Mouse (Mus musculus): ENCODE measurements at regions not wholly inside any gene's neighbourhood (a gene's known extent, or its start where the extent isn't known, plus 50 kb on each side); places are given as distances from the start of the nearest gene placed in this dataset.

DNA sequence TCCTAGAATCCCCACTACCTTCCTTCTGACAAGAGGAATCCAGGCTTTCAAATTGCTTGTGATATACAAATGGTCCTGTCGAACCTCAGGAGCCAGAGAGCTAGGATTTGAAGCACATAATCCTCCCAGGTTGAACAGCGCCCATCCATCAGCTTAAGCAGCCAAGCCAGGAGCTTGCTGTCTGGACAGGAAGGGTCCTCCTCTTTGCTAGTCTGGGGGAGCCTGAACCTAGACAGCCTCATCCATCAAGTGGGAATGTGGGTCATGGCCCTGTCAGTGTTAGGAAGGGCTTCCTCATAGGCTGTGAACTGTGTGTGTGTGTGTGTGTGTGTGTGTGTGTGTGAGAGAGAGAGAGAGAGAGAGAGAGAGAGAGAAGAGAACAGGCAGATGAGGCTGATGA is 345.8 kb downstream of the Tcerg1l start:
- TF ChIP-seq EP300 (IDR thresholded peaks at IDR 0.05; ENCODE audit: insufficient read depth, low read depth, low read length) (no peak), CTCF (IDR thresholded peaks at IDR 0.05) (no peak), POLR2A (IDR thresholded peaks at IDR 0.05; ENCODE audit: insufficient read depth, low read depth, low read length) (no peak)
- Histone ChIP-seq H3K4me3 (no peak overlapping the region), H3K27ac (no peak overlapping the region), H3K4me1 (ENCODE audit: control insufficient read depth, insufficient read depth, low read length) (no peaks in the 10 kb centered on the region), H3K79me2 (replicated peaks; ENCODE audit: control insufficient read depth, insufficient read depth, low read length) (no peaks in the 10 kb centered on the region), H3K36me3 (ENCODE audit: control insufficient read depth, insufficient read depth, low read length) (no peaks in the 10 kb centered on the region), H3K27me3 (ENCODE audit: control insufficient read depth, insufficient read depth, low read length) (no peaks in the 10 kb centered on the region), H3K9ac (ENCODE audit: low read depth, low read length) (no peak overlapping the region)
- 54% methylated on average over 2 of the region's 2 CpGs for WGBS
- DNase-seq = no peak
- intact Hi-C loops (cut with DNase I) = no loop called here

DNA sequence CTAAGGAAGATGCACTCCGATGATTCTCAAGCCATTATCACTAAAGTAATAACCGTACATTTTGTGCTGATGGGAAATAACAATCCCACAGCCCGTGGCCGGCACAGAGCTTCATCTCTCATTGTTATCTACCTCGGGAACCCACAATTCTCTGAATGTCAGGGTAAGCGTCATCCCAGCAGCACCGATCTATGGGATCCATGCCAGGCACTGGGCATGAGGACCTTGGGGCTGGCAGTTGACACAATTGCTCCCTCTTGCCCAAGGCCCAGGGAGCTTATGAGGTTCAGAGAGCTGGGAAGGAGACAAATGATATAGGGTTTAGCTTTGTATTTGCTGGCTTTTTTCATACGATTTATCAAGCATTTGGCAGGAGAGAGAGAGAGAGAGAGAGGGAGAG is 342.8 kb downstream of the Tcerg1l start:
- Histone ChIP-seq H3K36me3 (ENCODE audit: control insufficient read depth, insufficient read depth, low read length) (no peaks in the 10 kb centered on the region), H3K79me2 (replicated peaks; ENCODE audit: control insufficient read depth, insufficient read depth, low read length) (no peaks in the 10 kb centered on the region), H3K4me1 (ENCODE audit: control insufficient read depth, insufficient read depth, low read length) (no peaks in the 10 kb centered on the region), H3K4me3 (no peak overlapping the region), H3K9ac (ENCODE audit: low read depth, low read length) (no peak overlapping the region), H3K27ac (no peak overlapping the region), H3K27me3 (ENCODE audit: control insufficient read depth, insufficient read depth, low read length) (no peaks in the 10 kb centered on the region)
- intact Hi-C loops (cut with DNase I) = no loop called here
- TF ChIP-seq POLR2A (IDR thresholded peaks at IDR 0.05; ENCODE audit: insufficient read depth, low read depth, low read length) = no peak
- no peak for TF ChIP-seq EP300 (IDR thresholded peaks at IDR 0.05; ENCODE audit: insufficient read depth, low read depth, low read length)
- no peak for TF ChIP-seq CTCF (IDR thresholded peaks at IDR 0.05)
- no peak for DNase-seq
- WGBS = 80% methylated on average over 8 of the region's 8 CpGs

DNA sequence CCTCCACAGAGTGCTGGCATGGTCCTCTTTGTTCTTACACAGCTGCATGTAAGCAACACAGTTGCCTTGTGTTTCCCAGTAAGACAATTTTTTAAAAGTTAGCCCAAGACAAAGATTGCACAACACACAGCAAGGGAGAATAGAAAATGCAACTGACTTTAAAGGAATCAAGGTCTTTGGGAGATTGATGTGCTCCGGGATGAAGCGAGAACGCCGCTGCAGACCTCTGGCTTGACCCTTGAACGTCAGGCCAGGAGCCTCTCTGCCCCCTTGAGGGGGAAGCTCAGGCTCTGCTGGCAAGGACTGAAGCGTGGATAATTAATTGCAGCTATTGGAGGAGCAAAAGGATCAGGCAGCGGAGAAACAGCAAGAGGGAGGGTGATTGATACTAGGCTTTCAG is 336.4 kb downstream of the Tcerg1l start:
- no peak for DNase-seq
- H3K27me3 ChIP-seq (ENCODE audit: control insufficient read depth, insufficient read depth, low read length) = no peaks in the 10 kb centered on the region
- no peaks in the 10 kb centered on the region for H3K36me3 ChIP-seq (ENCODE audit: control insufficient read depth, insufficient read depth, low read length)
- intact Hi-C loops (cut with DNase I) = no loop called here
- no peaks in the 10 kb centered on the region for H3K4me1 ChIP-seq (ENCODE audit: control insufficient read depth, insufficient read depth, low read length)
- H3K27ac ChIP-seq = no peak overlapping the region
- H3K79me2 ChIP-seq (replicated peaks; ENCODE audit: control insufficient read depth, insufficient read depth, low read length) = no peaks in the 10 kb centered on the region
- H3K4me3 ChIP-seq = no peak overlapping the region
- no peak overlapping the region for H3K9ac ChIP-seq (ENCODE audit: low read depth, low read length)
- 61% methylated on average over 7 of the region's 7 CpGs for WGBS
- no peak for TF ChIP-seq CTCF (IDR thresholded peaks at IDR 0.05)
- TF ChIP-seq POLR2A (IDR thresholded peaks at IDR 0.05; ENCODE audit: insufficient read depth, low read depth, low read length) = no peak
- TF ChIP-seq EP300 (IDR thresholded peaks at IDR 0.05; ENCODE audit: insufficient read depth, low read depth, low read length) = no peak

DNA sequence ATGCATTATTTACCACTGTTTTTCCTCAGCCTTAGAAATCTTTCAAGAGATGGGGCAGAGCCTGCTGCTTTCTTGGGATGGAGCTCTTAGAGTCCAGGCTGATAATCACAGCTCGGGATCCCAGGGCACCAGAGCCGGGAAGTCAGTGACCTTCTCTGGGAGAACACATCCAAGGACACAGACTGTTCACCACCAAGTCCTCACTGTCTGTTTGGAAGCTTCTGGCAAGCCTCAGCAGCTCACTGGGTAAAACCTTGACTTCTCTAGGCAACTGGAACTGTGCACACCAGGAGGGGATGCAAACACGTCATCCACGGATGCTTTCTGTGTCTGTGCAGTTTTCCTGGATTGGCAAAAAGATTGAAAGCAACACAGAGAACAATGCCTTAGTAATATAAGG is 330.6 kb downstream of the Tcerg1l start:
- Histone ChIP-seq H3K36me3 (ENCODE audit: control insufficient read depth, insufficient read depth, low read length) (no peaks in the 10 kb centered on the region), H3K27me3 (ENCODE audit: control insufficient read depth, insufficient read depth, low read length) (no peaks in the 10 kb centered on the region), H3K79me2 (replicated peaks; ENCODE audit: control insufficient read depth, insufficient read depth, low read length) (no peaks in the 10 kb centered on the region), H3K9ac (ENCODE audit: low read depth, low read length) (no peak overlapping the region), H3K4me3 (no peak overlapping the region), H3K27ac (no peak overlapping the region), H3K4me1 (ENCODE audit: control insufficient read depth, insufficient read depth, low read length) (no peaks in the 10 kb centered on the region)
- intact Hi-C loops (cut with DNase I) = no loop called here
- DNase-seq = no peak
- no peak for TF ChIP-seq CTCF (IDR thresholded peaks at IDR 0.05)
- TF ChIP-seq POLR2A (IDR thresholded peaks at IDR 0.05; ENCODE audit: insufficient read depth, low read depth, low read length) = no peak
- no peak for TF ChIP-seq EP300 (IDR thresholded peaks at IDR 0.05; ENCODE audit: insufficient read depth, low read depth, low read length)
- 64% methylated on average over 4 of the region's 4 CpGs for WGBS

DNA sequence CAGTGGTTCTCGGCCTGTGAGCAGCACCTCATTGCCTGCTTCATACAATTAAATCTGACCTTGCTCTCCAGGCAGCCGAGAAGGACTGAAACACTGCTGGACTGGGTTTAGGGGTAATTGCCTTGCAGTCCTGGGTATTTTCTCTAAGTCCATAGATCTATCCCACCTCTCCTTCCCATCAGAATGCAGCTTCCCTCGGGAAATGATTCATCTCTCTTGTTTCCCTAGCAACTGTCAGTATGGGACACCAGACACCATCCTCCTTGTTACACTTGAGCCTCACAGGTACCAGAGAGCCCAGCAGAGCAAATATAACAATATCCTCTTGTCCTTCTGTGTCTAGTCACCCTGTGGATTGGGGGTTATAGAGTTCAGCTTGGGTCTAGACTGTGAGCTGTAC is 322.3 kb downstream of the Tcerg1l start:
- no peak overlapping the region for H3K27ac ChIP-seq
- no peaks in the 10 kb centered on the region for H3K4me1 ChIP-seq (ENCODE audit: control insufficient read depth, insufficient read depth, low read length)
- intact Hi-C loops (cut with DNase I) = no loop called here
- no peaks in the 10 kb centered on the region for H3K27me3 ChIP-seq (ENCODE audit: control insufficient read depth, insufficient read depth, low read length)
- H3K4me3 ChIP-seq = no peak overlapping the region
- DNase-seq = no peak
- 63% methylated on average over 3 of the region's 3 CpGs for WGBS
- no peaks in the 10 kb centered on the region for H3K36me3 ChIP-seq (ENCODE audit: control insufficient read depth, insufficient read depth, low read length)
- no peak overlapping the region for H3K9ac ChIP-seq (ENCODE audit: low read depth, low read length)
- TF ChIP-seq POLR2A (IDR thresholded peaks at IDR 0.05; ENCODE audit: insufficient read depth, low read depth, low read length) = no peak
- H3K79me2 ChIP-seq (replicated peaks; ENCODE audit: control insufficient read depth, insufficient read depth, low read length) = no peaks in the 10 kb centered on the region

DNA sequence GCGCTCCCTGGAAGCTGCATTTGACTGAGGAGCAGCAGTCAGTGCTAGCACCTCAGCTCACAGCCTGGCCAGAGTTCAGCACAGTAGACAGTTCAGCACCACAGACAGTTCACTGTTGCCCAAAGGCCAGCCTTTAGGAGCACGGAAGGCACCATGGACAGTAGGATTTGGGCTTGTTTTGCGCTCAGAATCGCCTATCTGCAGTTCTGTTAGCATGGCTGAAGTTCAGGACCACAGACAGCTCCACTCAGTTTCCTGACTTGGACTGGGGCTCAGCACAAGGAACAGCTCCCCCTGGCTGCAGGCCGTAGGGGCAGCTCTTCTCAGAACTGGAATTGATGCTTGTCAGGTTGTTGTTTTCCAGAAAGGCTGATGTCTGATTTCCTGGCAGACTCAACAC is 313.6 kb downstream of the Tcerg1l start:
- WGBS = 20% methylated on average over 5 of the region's 5 CpGs

More for the DNA sequence above, 313.6 kb downstream of the Tcerg1l start:
- no peaks in the 10 kb centered on the region for H3K36me3 ChIP-seq (ENCODE audit: control insufficient read depth, insufficient read depth, low read length)
- H3K4me3 ChIP-seq = no peak overlapping the region
- no peaks in the 10 kb centered on the region for H3K4me1 ChIP-seq (ENCODE audit: control insufficient read depth, insufficient read depth, low read length)
- H3K9ac ChIP-seq (ENCODE audit: low read depth, low read length) = no peak overlapping the region
- H3K79me2 ChIP-seq (replicated peaks; ENCODE audit: control insufficient read depth, insufficient read depth, low read length) = no peaks in the 10 kb centered on the region
- TF ChIP-seq EP300 (IDR thresholded peaks at IDR 0.05; ENCODE audit: insufficient read depth, low read depth, low read length) (peak; percentile 56; the same call in 1 of the 2 replicates), POLR2A (IDR thresholded peaks at IDR 0.05; ENCODE audit: insufficient read depth, low read depth, low read length) (no peak), CTCF (IDR thresholded peaks at IDR 0.05) (peak; percentile 87)
- intact Hi-C loops (cut with DNase I) = loop anchor here (1.0 to 5.0 kb wide), 2 partner anchors 481 to 607 kb away; no protein-coding TSS in a partner anchor
- H3K27ac ChIP-seq = no peak overlapping the region
- peak; percentile 61 to 73 for DNase-seq
- H3K27me3 ChIP-seq (ENCODE audit: control insufficient read depth, insufficient read depth, low read length) = no peaks in the 10 kb centered on the region

Data from heart, adult 2 months (tissue).